Comparison of ENCODE assay signal across 9 mouse cellular contexts in the genomic region with DNA sequence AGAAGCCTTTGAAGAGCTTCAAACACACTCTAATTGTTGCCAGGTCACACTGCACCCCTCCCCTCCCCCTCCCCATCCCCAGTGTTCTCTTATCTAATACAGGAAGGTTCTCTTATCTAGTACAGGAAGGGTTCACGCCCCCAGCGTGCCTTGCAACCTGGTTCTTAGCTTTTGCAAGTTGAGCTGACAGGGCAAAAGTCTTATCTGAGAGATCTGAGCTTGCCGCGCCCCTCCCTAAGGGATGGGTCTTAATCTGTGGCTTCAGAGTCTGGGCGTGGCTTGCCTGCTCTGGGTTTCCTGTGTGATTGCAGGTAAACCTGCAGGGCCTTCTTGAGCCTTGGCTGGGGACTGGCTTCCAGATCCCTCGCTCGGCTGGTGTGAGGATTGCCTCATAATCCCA. TPM values are rescaled to one million over a fixed set of nuclear protein-coding genes. Genes with fewer than 3 reads are reported as not detected.
DNase-seq lines count a peak whose midpoint lies in the region; ATAC-seq lines count a peak whose summit lies in the region.
"Had no signal": no experiment of that assay in that cellular context is flagged by ENCODE, and none has a peak within 500 bp of the region (broad histone marks: within the 10 kb centered on the region; RNA-seq: fewer than 3 reads in every experiment).

No protein-coding gene starts in this region.

- peak; percentile 38; the same call in 1 of the 2 replicates for ATAC-seq in intestine, embryonic 14.5 days (replicated peaks; ENCODE audit: low FRiP score, low TSS enrichment, low read depth)
- ATAC-seq in forebrain, embryonic 16.5 days, result no peak
- no peak for ATAC-seq in erythroblast, adult 5-6 weeks (replicated peaks; ENCODE audit: low FRiP score, poor library complexity, severe bottlenecking)

- H3K27me3 ChIP-seq in intestine, embryonic 14.5 days (replicated peaks; ENCODE audit: control insufficient read depth, insufficient read depth, low read length), result 0 out of 2 replicates have a peak, but pooled peaks cover 4% of the 10 kb centered on the region
- no peaks in the 10 kb centered on the region; the same call in none of the 2 replicates for H3K27me3 ChIP-seq in forebrain, embryonic 16.5 days (replicated peaks; ENCODE audit: control insufficient read depth, insufficient read depth, low read length)

- H3K36me3 ChIP-seq in intestine, embryonic 14.5 days (ENCODE audit: control insufficient read depth, insufficient read depth, low read length), result no peaks in the 10 kb centered on the region
- H3K36me3 ChIP-seq in forebrain, embryonic 16.5 days (ENCODE audit: control insufficient read depth, insufficient read depth), result no peaks in the 10 kb centered on the region
- H3K36me3 ChIP-seq: hindbrain, embryonic 15.5 days; neural tube, embryonic 13.5 days had no signal

- peak overlapping the region; percentile 45; the same call in 1 of the 2 replicates for H3K4me2 ChIP-seq in intestine, embryonic 14.5 days (ENCODE audit: low read length)
- H3K4me2 ChIP-seq in forebrain, embryonic 16.5 days (ENCODE audit: low read length), result no peak overlapping the region

- no peak overlapping the region for H3K4me3 ChIP-seq in intestine, embryonic 14.5 days (ENCODE audit: low read depth, low read length)
- no peak overlapping the region for H3K4me3 ChIP-seq in forebrain, embryonic 16.5 days (replicated peaks; ENCODE audit: low read length)
- H3K4me3 ChIP-seq: hindbrain, embryonic 15.5 days; neural tube, embryonic 13.5 days had no signal

- no peak overlapping the region for H3K9ac ChIP-seq in intestine, embryonic 14.5 days (ENCODE audit: low read length)
- H3K9ac ChIP-seq in forebrain, embryonic 16.5 days (replicated peaks; ENCODE audit: low read depth, low read length), result no peak overlapping the region
- H3K9ac ChIP-seq: hindbrain, embryonic 15.5 days; neural tube, embryonic 13.5 days had no signal

- no peak overlapping the region for H3K27ac ChIP-seq in intestine, embryonic 14.5 days (ENCODE audit: low read depth)
- H3K27ac ChIP-seq in forebrain, embryonic 16.5 days (ENCODE audit: low read length), result no peak overlapping the region
- H3K27ac ChIP-seq: hindbrain, embryonic 15.5 days; neural tube, embryonic 13.5 days had no signal

- H3K9me3 ChIP-seq in intestine, embryonic 14.5 days (ENCODE audit: control insufficient read depth, low read length), result no peaks in the 10 kb centered on the region
- H3K9me3 ChIP-seq in forebrain, embryonic 16.5 days (ENCODE audit: control insufficient read depth, low read length), result no peaks in the 10 kb centered on the region
- H3K9me3 ChIP-seq: hindbrain, embryonic 15.5 days; neural tube, embryonic 13.5 days had no signal

- 19% methylated on average over 7 of the region's 7 CpGs for WGBS in intestine, embryonic 14.5 days
- 30% methylated on average over 7 of the region's 7 CpGs for WGBS in forebrain, embryonic 16.5 days

- DNase-seq in urinary bladder, adult 18-20 months (ENCODE audit: low spot score in 2 of 2), result peak; percentile 35 to 38
- no peak for DNase-seq in urinary bladder, postnatal 4 days (ENCODE audit: low spot score in 2 of 2)
- DNase-seq in intestine, embryonic 14.5 days (ENCODE audit: low spot score), result no peak
- DNase-seq in lung, postnatal 4 days, result peak; percentile 49 to 64
- peak; percentile 87 for DNase-seq in yolk sac, embryonic 10.5 days (ENCODE audit: low spot score)

- peaks cover 16% of the 10 kb centered on the region for H3K4me1 ChIP-seq in intestine, embryonic 14.5 days (replicated peaks; ENCODE audit: control insufficient read depth, insufficient read depth, low read length)
- peaks cover 4% of the 10 kb centered on the region; the same call in 1 of the 2 replicates for H3K4me1 ChIP-seq in forebrain, embryonic 16.5 days (replicated peaks; ENCODE audit: control insufficient read depth, insufficient read depth, low read length)

RNA-seq across cellular contexts. Expression of a gene that starts 9.2 kb away (rescaled TPM):
- 6.5 and 8.0 TPM in 2 replicates for polyA plus RNA-seq in intestine, embryonic 14.5 days (2014; fragmentation: Nextera tagmentation; extraction: Ambion mirVana)
- 5.9 and 8.4 TPM in 2 replicates for polyA plus RNA-seq in forebrain, embryonic 16.5 days (2015; fragmentation: Nextera tagmentation; extraction: Ambion mirVana)
- total RNA-seq in erythroblast, adult 5-6 weeks (2015; ENCODE audit: low replicate concordance), result 0.42 TPM in 1 of 2 replicates, not detected in the other
- 0.51 and 0.84 TPM in 2 replicates for total RNA-seq in erythroblast, adult 5-6 weeks (2017; ENCODE audit: low replicate concordance)

Comparison
In these comparisons a context has a peak if more than half of its experiments do, and no peak if none do; other contexts are left out.
1. DNase-seq: peak in urinary bladder, adult 18-20 months (2 of 2), lung, postnatal 4 days (2 of 2) and yolk sac, embryonic 10.5 days (single experiment); none in urinary bladder, postnatal 4 days (0 of 2) and intestine, embryonic 14.5 days (single experiment).